Mouse (Mus musculus): ENCODE measurements at regions not wholly inside any gene's neighbourhood (a gene's known extent, or its start where the extent isn't known, plus 50 kb on each side); places are given as distances from the start of the nearest gene placed in this dataset.

GRCm38 (mm10) chr16:77502026-77502425 lies 99.9 kb downstream of the Gm11146 start:
- no peaks in the 10 kb centered on the region for H3K36me3 ChIP-seq (ENCODE audit: control insufficient read depth, insufficient read depth, low read length)
- peak overlapping the region; percentile 30 for H3K4me2 ChIP-seq
- no peak overlapping the region for H3K9ac ChIP-seq (ENCODE audit: low read length)
- ATAC-seq (ENCODE audit: low FRiP score): no peak
- no peak overlapping the region for H3K27ac ChIP-seq (ENCODE audit: low read depth, low read length)
- no peak for DNase-seq (ENCODE audit: low spot score, missing footprints)
- H3K4me3 ChIP-seq (ENCODE audit: low read depth, low read length): no peak overlapping the region
- H3K9me3 ChIP-seq (ENCODE audit: control insufficient read depth, low read length): no peaks in the 10 kb centered on the region
- WGBS: 80% methylated on average over 3 of the region's 3 CpGs
- H3K27me3 ChIP-seq (ENCODE audit: control insufficient read depth, insufficient read depth, low read length): no peaks in the 10 kb centered on the region
- peaks cover 7% of the 10 kb centered on the region for H3K4me1 ChIP-seq (ENCODE audit: control insufficient read depth, insufficient read depth, low read length)

- Histone ChIP-seq H3K27ac (ENCODE audit: low read depth, low read length) (peak overlapping the region; percentile 78), H3K27me3 (ENCODE audit: control insufficient read depth, insufficient read depth, low read length) (no peaks in the 10 kb centered on the region), H3K4me1 (ENCODE audit: control insufficient read depth, insufficient read depth, low read length) (peaks cover 7% of the 10 kb centered on the region), H3K9me3 (ENCODE audit: control insufficient read depth, low read length) (no peaks in the 10 kb centered on the region), H3K4me3 (ENCODE audit: low read depth, low read length) (peak overlapping the region; percentile 19), H3K4me2 (peak overlapping the region; percentile 26), H3K36me3 (ENCODE audit: control insufficient read depth, insufficient read depth, low read length) (no peaks in the 10 kb centered on the region), H3K9ac (ENCODE audit: low read length) (peak overlapping the region; percentile 43; the same call in 1 of the 2 replicates)
- DNase-seq (ENCODE audit: low spot score, missing footprints): no peak
- WGBS: 61% methylated on average over 4 of the region's 4 CpGs
- ATAC-seq (ENCODE audit: low FRiP score): no peak
These were observed 100.9 kb downstream of the Gm11146 start for GRCm38 (mm10) chr16:77500981-77501380.

- H3K27ac ChIP-seq (ENCODE audit: low read depth, low read length): peak overlapping the region; percentile 78
- peak overlapping the region; percentile 43; the same call in 1 of the 2 replicates for H3K9ac ChIP-seq (ENCODE audit: low read length)
- no peaks in the 10 kb centered on the region for H3K27me3 ChIP-seq (ENCODE audit: control insufficient read depth, insufficient read depth, low read length)
- peak overlapping the region; percentile 26 for H3K4me2 ChIP-seq
- no peaks in the 10 kb centered on the region for H3K9me3 ChIP-seq (ENCODE audit: control insufficient read depth, low read length)
- ATAC-seq (ENCODE audit: low FRiP score) (peak; percentile 62), DNase-seq (ENCODE audit: low spot score, missing footprints) (no peak)
- peak overlapping the region; percentile 19 for H3K4me3 ChIP-seq (ENCODE audit: low read depth, low read length)
- H3K36me3 ChIP-seq (ENCODE audit: control insufficient read depth, insufficient read depth, low read length): no peaks in the 10 kb centered on the region
- peaks cover 7% of the 10 kb centered on the region for H3K4me1 ChIP-seq (ENCODE audit: control insufficient read depth, insufficient read depth, low read length)
- 75% methylated on average over 6 of the region's 6 CpGs for WGBS
These were observed 101.5 kb downstream of the Gm11146 start for GRCm38 (mm10) chr16:77500413-77500812.

- H3K4me1 ChIP-seq (ENCODE audit: control insufficient read depth, insufficient read depth, low read length): peaks cover 7% of the 10 kb centered on the region
- no peak overlapping the region for H3K9ac ChIP-seq (ENCODE audit: low read length)
- DNase-seq (ENCODE audit: low spot score, missing footprints) (peak; percentile 87), ATAC-seq (ENCODE audit: low FRiP score) (peak; percentile 92)
- peak overlapping the region; percentile 8; the same call in 1 of the 2 replicates for H3K4me2 ChIP-seq
- H3K36me3 ChIP-seq (ENCODE audit: control insufficient read depth, insufficient read depth, low read length): no peaks in the 10 kb centered on the region
- no peak overlapping the region for H3K4me3 ChIP-seq (ENCODE audit: low read depth, low read length)
- no peaks in the 10 kb centered on the region for H3K27me3 ChIP-seq (ENCODE audit: control insufficient read depth, insufficient read depth, low read length)
- peak overlapping the region; percentile 78 for H3K27ac ChIP-seq (ENCODE audit: low read depth, low read length)
- H3K9me3 ChIP-seq (ENCODE audit: control insufficient read depth, low read length): no peaks in the 10 kb centered on the region
- WGBS: 59% methylated on average over 18 of the region's 18 CpGs
These were observed 102.2 kb downstream of the Gm11146 start for GRCm38 (mm10) chr16:77499537-77500301.

- Histone ChIP-seq H3K4me3 (ENCODE audit: low read depth, low read length) (no peak overlapping the region), H3K27me3 (ENCODE audit: control insufficient read depth, insufficient read depth, low read length) (no peaks in the 10 kb centered on the region), H3K36me3 (ENCODE audit: control insufficient read depth, insufficient read depth, low read length) (no peaks in the 10 kb centered on the region), H3K9ac (ENCODE audit: low read length) (no peak overlapping the region), H3K4me2 (no peak overlapping the region), H3K27ac (ENCODE audit: low read depth, low read length) (no peak overlapping the region), H3K4me1 (ENCODE audit: control insufficient read depth, insufficient read depth, low read length) (no peaks in the 10 kb centered on the region; the same call in none of the 2 replicates), H3K9me3 (ENCODE audit: control insufficient read depth, low read length) (no peaks in the 10 kb centered on the region)
- no peak for ATAC-seq (ENCODE audit: low FRiP score)
- DNase-seq (ENCODE audit: low spot score, missing footprints): no peak
- 96% methylated on average over 7 of the region's 7 CpGs for WGBS
These were observed 106.6 kb downstream of the Gm11146 start for GRCm38 (mm10) chr16:77495310-77495709.

GRCm38 (mm10) chr16:77494042-77494441 lies 107.9 kb downstream of the Gm11146 start:
- WGBS: 81% methylated on average over 7 of the region's 7 CpGs
- Histone ChIP-seq H3K27ac (ENCODE audit: low read depth, low read length) (no peak overlapping the region), H3K9ac (ENCODE audit: low read length) (no peak overlapping the region), H3K4me1 (ENCODE audit: control insufficient read depth, insufficient read depth, low read length) (no peaks in the 10 kb centered on the region; the same call in 1 of the 2 replicates), H3K4me3 (ENCODE audit: low read depth, low read length) (no peak overlapping the region), H3K4me2 (no peak overlapping the region), H3K36me3 (ENCODE audit: control insufficient read depth, insufficient read depth, low read length) (no peaks in the 10 kb centered on the region), H3K9me3 (ENCODE audit: control insufficient read depth, low read length) (no peaks in the 10 kb centered on the region), H3K27me3 (ENCODE audit: control insufficient read depth, insufficient read depth, low read length) (no peaks in the 10 kb centered on the region)
- no peak for DNase-seq (ENCODE audit: low spot score, missing footprints)
- ATAC-seq (ENCODE audit: low FRiP score): no peak

GRCm38 (mm10) chr16:77488155-77488554 lies 113.7 kb downstream of the Gm11146 start:
- no peak for ATAC-seq (ENCODE audit: low FRiP score)
- Histone ChIP-seq H3K27me3 (ENCODE audit: control insufficient read depth, insufficient read depth, low read length) (no peaks in the 10 kb centered on the region), H3K4me3 (ENCODE audit: low read depth, low read length) (no peak overlapping the region), H3K4me2 (no peak overlapping the region), H3K36me3 (ENCODE audit: control insufficient read depth, insufficient read depth, low read length) (0 out of 2 replicates have a peak, but pooled peaks cover 2% of the 10 kb centered on the region), H3K9me3 (ENCODE audit: control insufficient read depth, low read length) (no peaks in the 10 kb centered on the region), H3K27ac (ENCODE audit: low read depth, low read length) (no peak overlapping the region), H3K9ac (ENCODE audit: low read length) (no peak overlapping the region), H3K4me1 (ENCODE audit: control insufficient read depth, insufficient read depth, low read length) (no peaks in the 10 kb centered on the region)
- no peak for DNase-seq (ENCODE audit: low spot score, missing footprints)
- 87% methylated on average over 1 of the region's 1 CpGs for WGBS

GRCm38 (mm10) chr16:77479812-77480211 lies 122.1 kb downstream of the Gm11146 start:
- ATAC-seq (ENCODE audit: low FRiP score): no peak
- no peak for DNase-seq (ENCODE audit: low spot score, missing footprints)
- 55% methylated on average over 7 of the region's 7 CpGs for WGBS

GRCm38 (mm10) chr16:77471868-77472267 lies 130.0 kb downstream of the Gm11146 start:
- DNase-seq (ENCODE audit: low spot score, missing footprints): no peak
- H3K4me3 ChIP-seq (ENCODE audit: low read depth, low read length): no peak overlapping the region
- WGBS: 93% methylated on average over 3 of the region's 3 CpGs

More at GRCm38 (mm10) chr16:77479812-77480211, 122.1 kb downstream of the Gm11146 start:
- H3K9me3 ChIP-seq (ENCODE audit: control insufficient read depth, low read length): no peaks in the 10 kb centered on the region
- H3K4me1 ChIP-seq (ENCODE audit: control insufficient read depth, insufficient read depth, low read length): no peaks in the 10 kb centered on the region; the same call in 1 of the 2 replicates
- no peak overlapping the region for H3K9ac ChIP-seq (ENCODE audit: low read length)
- no peaks in the 10 kb centered on the region for H3K36me3 ChIP-seq (ENCODE audit: control insufficient read depth, insufficient read depth, low read length)
- no peak overlapping the region for H3K4me3 ChIP-seq (ENCODE audit: low read depth, low read length)
- no peak overlapping the region for H3K4me2 ChIP-seq
- H3K27me3 ChIP-seq (ENCODE audit: control insufficient read depth, insufficient read depth, low read length): no peaks in the 10 kb centered on the region
- H3K27ac ChIP-seq (ENCODE audit: low read depth, low read length): no peak overlapping the region

More at GRCm38 (mm10) chr16:77471868-77472267, 130.0 kb downstream of the Gm11146 start:
- Histone ChIP-seq H3K9me3 (ENCODE audit: control insufficient read depth, low read length) (no peaks in the 10 kb centered on the region), H3K36me3 (ENCODE audit: control insufficient read depth, insufficient read depth, low read length) (0 out of 2 replicates have a peak, but pooled peaks cover 5% of the 10 kb centered on the region), H3K4me1 (ENCODE audit: control insufficient read depth, insufficient read depth, low read length) (no peaks in the 10 kb centered on the region), H3K4me2 (no peak overlapping the region), H3K9ac (ENCODE audit: low read length) (no peak overlapping the region), H3K27me3 (ENCODE audit: control insufficient read depth, insufficient read depth, low read length) (no peaks in the 10 kb centered on the region), H3K27ac (ENCODE audit: low read depth, low read length) (no peak overlapping the region)
- ATAC-seq (ENCODE audit: low FRiP score): peak; percentile 38; the same call in 1 of the 2 replicates

Measured in midbrain, embryonic 11.5 days (tissue).